Mouse (Mus musculus) limb, embryonic 15.5 days (tissue): ENCODE data around the gene Cdipt. TPM values are rescaled to one million over a fixed set of nuclear protein-coding genes. Genes with fewer than 3 reads are reported as not detected.

Experiments used
- ATAC-seq: fragments of 200-750 bp; cut with Nextera tagmentation; 2 replicates; pipeline ENCODE4 v1.8.0; 2017; ENCODE audit warnings: low read depth, moderate TSS enrichment; ENCODE audit not compliant: insufficient number of reproducible peaks, low FRiP score, low TSS enrichment
- H3K27ac ChIP-seq: fragments of 300-500 bp; sonication (generic); 2 replicates; pipeline ENCODE4 v1.5.1; 2015; ENCODE audit warnings: moderate library complexity, mild to moderate bottlenecking, inconsistent platforms
- H3K27me3 ChIP-seq: fragments of 300-500 bp; sonication (generic); 2 replicates; pipeline ENCODE4 v1.6.1; 2015; ENCODE audit warnings: inconsistent platforms
- H3K36me3 ChIP-seq: fragments of 300-500 bp; sonication (generic); 2 replicates; pipeline ENCODE4 v1.6.1; 2015; ENCODE audit warnings: inconsistent platforms
- H3K4me1 ChIP-seq: fragments of 300-500 bp; sonication (generic); 2 replicates; pipeline ENCODE4 v1.6.1; 2015; ENCODE audit warnings: inconsistent platforms
- H3K4me2 ChIP-seq: fragments of 300-500 bp; sonication (generic); 2 replicates; pipeline ENCODE4 v1.6.1; 2015; ENCODE audit warnings: mild to moderate bottlenecking, inconsistent platforms
- H3K4me3 ChIP-seq: fragments of 300-500 bp; sonication (generic); 2 replicates; pipeline ENCODE4 v1.5.1; 2015; ENCODE audit warnings: mild to moderate bottlenecking, inconsistent platforms
- H3K9ac ChIP-seq: fragments of 300-500 bp; sonication (generic); 2 replicates; pipeline ENCODE4 v1.6.1; 2015; ENCODE audit warnings: inconsistent platforms
- H3K9me3 ChIP-seq: fragments of 300-500 bp; sonication (generic); 2 replicates; pipeline ENCODE4 v1.6.1; 2016; ENCODE audit warnings: inconsistent platforms
- WGBS: fragments of 180-500 bp; shearing (Covaris S2); methylation state at CpG from one replicate; pipeline ENCODE4 v1.1.7; 2015; 5-methylcytosine and 5-hydroxymethylcytosine counted together
- polyA plus RNA-seq: library from polyadenylated mRNA; unstranded; fragments of >200 nt; fragmentation: Nextera tagmentation; extraction: Ambion mirVana; gene quantifications from 2 replicates; pipeline ENCODE4 v1.2.1, GENCODE M21; 2015

Gene Cdipt
- polyA plus RNA-seq, 1 experiment from 2014 or later, result 105 TPM

GRCm38 (mm10) chr7:127021563-127022527 is 46.1 kb downstream of the Cdipt start:
- WGBS, result 46% methylated on average over 5 of the region's 5 CpGs
- H3K4me3 ChIP-seq, result peak overlapping the region; percentile 88
- no peak for ATAC-seq
- peak overlapping the region; percentile 64 for H3K9ac ChIP-seq
- peak overlapping the region; percentile 85 for H3K4me2 ChIP-seq
- peak overlapping the region; percentile 89 for H3K27ac ChIP-seq
- peaks cover 28% of the 10 kb centered on the region for H3K36me3 ChIP-seq
- H3K4me1 ChIP-seq, result peaks cover 73% of the 10 kb centered on the region
- no peaks in the 10 kb centered on the region for H3K27me3 ChIP-seq
- no peaks in the 10 kb centered on the region for H3K9me3 ChIP-seq

GRCm38 (mm10) chr7:127022528-127023271 is 47.0 kb downstream of the Cdipt start:
- Histone ChIP-seq H3K27ac (peak overlapping the region; percentile 89), H3K4me3 (peak overlapping the region; percentile 88; the same call in 1 of the 2 replicates), H3K36me3 (peaks cover 28% of the 10 kb centered on the region), H3K4me2 (peak overlapping the region; percentile 82), H3K27me3 (no peaks in the 10 kb centered on the region), H3K9ac (no peak overlapping the region; the same call in 1 of the 2 replicates), H3K4me1 (peaks cover 72% of the 10 kb centered on the region), H3K9me3 (no peaks in the 10 kb centered on the region)
- no peak for ATAC-seq
- WGBS, result 80% methylated on average over 7 of the region's 7 CpGs

- 67% methylated on average over 13 of the region's 13 CpGs for WGBS
- Histone ChIP-seq H3K36me3 (peaks cover 28% of the 10 kb centered on the region), H3K4me1 (peaks cover 72% of the 10 kb centered on the region), H3K9me3 (no peaks in the 10 kb centered on the region), H3K4me2 (peak overlapping the region; percentile 82), H3K9ac (peak overlapping the region; percentile 97; the same call in 1 of the 2 replicates), H3K4me3 (peak overlapping the region; percentile 88), H3K27ac (peak overlapping the region; percentile 89), H3K27me3 (no peaks in the 10 kb centered on the region)
- ATAC-seq, result no peak
Observed at GRCm38 (mm10) chr7:127023272-127023691, 47.6 kb downstream of the Cdipt start.

- Histone ChIP-seq H3K27me3 (no peaks in the 10 kb centered on the region), H3K4me3 (peak overlapping the region; percentile 88), H3K4me2 (peak overlapping the region; percentile 82), H3K36me3 (peaks cover 30% of the 10 kb centered on the region), H3K9ac (peak overlapping the region; percentile 97; the same call in 1 of the 2 replicates), H3K4me1 (peaks cover 64% of the 10 kb centered on the region), H3K27ac (peak overlapping the region; percentile 98; the same call in 1 of the 2 replicates), H3K9me3 (no peaks in the 10 kb centered on the region)
- ATAC-seq, result no peak
- WGBS, result 19% methylated on average over 19 of the region's 19 CpGs
Observed at GRCm38 (mm10) chr7:127023896-127024690, 48.4 kb downstream of the Cdipt start.

- H3K4me3 ChIP-seq, result peak overlapping the region; percentile 88
- 1% methylated on average over 30 of the region's 30 CpGs for WGBS
- H3K4me2 ChIP-seq, result peak overlapping the region; percentile 82
- peak overlapping the region; percentile 97 for H3K9ac ChIP-seq
- ATAC-seq, result 0 out of 2 replicates have a peak, but pooled peaks have one; percentile 2
- no peaks in the 10 kb centered on the region for H3K27me3 ChIP-seq
- H3K36me3 ChIP-seq, result peaks cover 37% of the 10 kb centered on the region
- H3K27ac ChIP-seq, result peak overlapping the region; percentile 98
- no peaks in the 10 kb centered on the region for H3K9me3 ChIP-seq
- H3K4me1 ChIP-seq, result peaks cover 55% of the 10 kb centered on the region
Observed at GRCm38 (mm10) chr7:127024755-127025555, 49.2 kb downstream of the Cdipt start.

- Histone ChIP-seq H3K9ac (peak overlapping the region; percentile 97), H3K27me3 (no peaks in the 10 kb centered on the region), H3K4me2 (peak overlapping the region; percentile 82), H3K4me1 (peaks cover 48% of the 10 kb centered on the region), H3K27ac (peak overlapping the region; percentile 98), H3K4me3 (peak overlapping the region; percentile 88), H3K36me3 (peaks cover 44% of the 10 kb centered on the region), H3K9me3 (no peaks in the 10 kb centered on the region)
- no peak for ATAC-seq
- under 1% methylated on average over 63 of the region's 65 CpGs for WGBS
Observed at GRCm38 (mm10) chr7:127025556-127026160, 49.9 kb downstream of the Cdipt start.

GRCm38 (mm10) chr7:127026161-127026600 is 50.5 kb downstream of the Cdipt start:
- Histone ChIP-seq H3K9ac (peak overlapping the region; percentile 97), H3K9me3 (no peaks in the 10 kb centered on the region), H3K4me1 (peaks cover 44% of the 10 kb centered on the region), H3K4me3 (peak overlapping the region; percentile 88), H3K36me3 (peaks cover 49% of the 10 kb centered on the region), H3K4me2 (peak overlapping the region; percentile 82), H3K27ac (peak overlapping the region; percentile 98), H3K27me3 (no peaks in the 10 kb centered on the region)
- peak; percentile 27 for ATAC-seq
- under 1% methylated on average over 44 of the region's 48 CpGs for WGBS

GRCm38 (mm10) chr7:127026616-127026983 is 50.9 kb downstream of the Cdipt start:
- H3K4me2 ChIP-seq, result peak overlapping the region; percentile 82
- WGBS, result 1% methylated on average over 20 of the region's 48 CpGs
- no peaks in the 10 kb centered on the region for H3K27me3 ChIP-seq
- H3K4me3 ChIP-seq, result peak overlapping the region; percentile 88
- peaks cover 39% of the 10 kb centered on the region for H3K4me1 ChIP-seq
- peak overlapping the region; percentile 98 for H3K27ac ChIP-seq
- H3K9me3 ChIP-seq, result no peaks in the 10 kb centered on the region
- H3K36me3 ChIP-seq, result peaks cover 53% of the 10 kb centered on the region
- H3K9ac ChIP-seq, result peak overlapping the region; percentile 97
- no peak; the same call in 1 of the 2 replicates for ATAC-seq

GRCm38 (mm10) chr7:127026984-127027726 is 51.4 kb downstream of the Cdipt start, which contains the start of gene Maz:
Maz (minus strand) TSS chr7:127027037.
- peak; percentile 92 for ATAC-seq
- Histone ChIP-seq H3K4me1 (peaks cover 35% of the 10 kb centered on the region), H3K9me3 (no peaks in the 10 kb centered on the region), H3K9ac (peak within 1 kb of the TSS; percentile 97), H3K27me3 (no peaks in the 10 kb centered on the region), H3K4me3 (peak within 1 kb of the TSS; percentile 88), H3K36me3 (peaks cover 58% of the 10 kb centered on the region), H3K4me2 (peak within 1 kb of the TSS; percentile 82), H3K27ac (peak within 1 kb of the TSS; percentile 98)
- 0% methylated on average over 43 of the region's 63 CpGs for WGBS
